Mouse (Mus musculus) megakaryocyte, embryonic 14.5 days (primary cell): Measurements from ENCODE around the gene Ube4b.

Experiments used
- FLI1 ChIP-seq: IDR thresholded peaks from 2 replicates; pipeline ENCODE4 v1.6.1; 2012; ENCODE audit warnings: low read length, inconsistent platforms, mixed read lengths
- GATA1 ChIP-seq: IDR thresholded peaks from 3 replicates; pipeline ENCODE4 v1.6.1; 2012; ENCODE audit warnings: mixed read lengths, low read length, inconsistent platforms, borderline replicate concordance

DNA sequence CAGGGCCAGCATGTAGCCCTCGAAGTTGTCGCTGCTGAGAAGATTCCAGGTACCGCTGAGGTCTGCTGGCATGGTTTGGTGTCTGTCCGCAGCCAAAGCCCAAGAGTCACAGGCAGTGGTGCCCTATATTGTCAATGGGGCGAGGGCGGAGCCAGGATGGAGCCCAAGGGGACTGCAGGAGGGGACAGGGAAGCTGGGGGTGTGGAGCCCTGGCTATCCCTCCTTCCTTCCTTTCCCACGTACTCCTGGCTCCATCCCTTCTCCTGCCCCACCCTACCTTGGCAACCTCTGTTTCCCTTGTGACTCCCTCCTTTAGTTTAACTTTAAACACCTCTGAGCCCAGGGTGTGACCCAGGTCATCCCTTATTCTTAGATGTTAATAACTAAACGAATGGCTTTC lies 28.3 kb upstream of the Ube4b start, which contains the start of gene Rbp7:
- TF ChIP-seq GATA1 = no peak
- no peak for TF ChIP-seq FLI1
